Mouse (Mus musculus): ENCODE measurements around the gene Lcn11.

DNA sequence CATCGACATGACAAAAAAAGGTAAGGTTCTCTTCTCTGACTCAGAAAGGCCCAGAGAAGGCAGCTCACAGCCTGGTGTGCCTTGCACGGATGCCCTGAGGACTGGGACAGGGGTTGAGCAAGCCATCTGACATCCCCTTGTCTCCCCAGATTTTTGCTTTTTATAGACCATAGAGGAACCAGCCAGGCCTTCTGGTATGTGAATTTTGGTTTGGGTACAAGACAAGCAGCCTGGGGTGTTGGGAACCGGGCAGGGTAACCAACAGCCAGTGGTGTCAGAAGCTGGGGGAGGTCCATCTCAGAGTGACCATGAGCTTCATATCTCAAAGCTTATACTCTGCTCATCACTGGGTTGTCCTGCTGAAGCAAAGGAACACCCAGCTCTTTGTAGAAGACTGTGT, 47.9 kb downstream of the Lcn11 start:
- TF ChIP-seq POLR2A (IDR thresholded peaks at IDR 0.05; ENCODE audit: borderline replicate concordance, extremely low read depth, insufficient read depth, insufficient read length, poor library complexity, severe bottlenecking) (no peak), CTCF (IDR thresholded peaks at IDR 0.05; ENCODE audit: borderline replicate concordance, extremely low read depth, insufficient read depth, insufficient read length) (no peak)

Measured in brain, embryonic 14.5 days (tissue).